Mouse (Mus musculus) small intestine, adult 2 months (tissue): ENCODE measurements around the gene Bcl2l11. TPM values are rescaled to one million over a fixed set of nuclear protein-coding genes. Genes with fewer than 3 reads are reported as not detected.

Experiments used
- H3K27ac ChIP-seq: fragments of 200-500 bp; 2 replicates; pipeline ENCODE4 v1.5.1; 2012; ENCODE audit warnings: low read depth, low read length, control low read depth, inconsistent platforms; ENCODE audit not compliant: insufficient read depth
- H3K27me3 ChIP-seq: fragments of 200-500 bp; 2 replicates; pipeline ENCODE4 v1.6.1; 2012; ENCODE audit warnings: mild to moderate bottlenecking, moderate library complexity, low read length, inconsistent platforms; ENCODE audit not compliant: control insufficient read depth, insufficient read depth
- H3K36me3 ChIP-seq: fragments of 200-500 bp; 2 replicates; pipeline ENCODE4 v1.6.1; 2012; ENCODE audit warnings: mild to moderate bottlenecking, low read length, control low read depth, inconsistent platforms; ENCODE audit not compliant: control insufficient read depth, insufficient read depth
- H3K4me1 ChIP-seq: fragments of 200-500 bp; 2 replicates; pipeline ENCODE4 v1.6.1; 2012; ENCODE audit warnings: low read length, inconsistent platforms, mixed read lengths; ENCODE audit not compliant: control insufficient read depth, insufficient read depth, insufficient read length
- H3K4me3 ChIP-seq: fragments of 200-500 bp; 2 replicates; pipeline ENCODE4 v1.5.1; 2012; ENCODE audit warnings: low read depth, mild to moderate bottlenecking, control low read depth, inconsistent platforms, low read length, moderate library complexity
- CTCF ChIP-seq: fragments of 200-500 bp; IDR thresholded peaks from 2 replicates; pipeline ENCODE4 v1.5.1; 2012; ENCODE audit warnings: low read depth, mild to moderate bottlenecking, control low read depth, inconsistent platforms, low read length, moderate library complexity, mixed read lengths; ENCODE audit not compliant: insufficient replicate concordance, insufficient read length; ENCODE audit errors: extremely low read depth
- POLR2A ChIP-seq: fragments of 200-500 bp; IDR thresholded peaks from 2 replicates; pipeline ENCODE4 v1.6.1; 2012; ENCODE audit warnings: low read depth, mild to moderate bottlenecking, control low read depth, inconsistent platforms, low read length, moderate library complexity
- WGBS: fragments of 180-500 bp; shearing (Covaris S2); methylation state at CpG from one replicate; pipeline ENCODE4 v1.1.7; 2018; 5-methylcytosine and 5-hydroxymethylcytosine counted together
- polyA plus RNA-seq: library from polyadenylated mRNA; depleted of rRNA; stranded (reverse); fragments of >200 nt; gene quantifications from 2 replicates; pipeline ENCODE4 v1.2.3, GENCODE M21; 2012

Bcl2l11 gene
- polyA plus RNA-seq, 1 experiment, result 7.4 TPM

DNA sequence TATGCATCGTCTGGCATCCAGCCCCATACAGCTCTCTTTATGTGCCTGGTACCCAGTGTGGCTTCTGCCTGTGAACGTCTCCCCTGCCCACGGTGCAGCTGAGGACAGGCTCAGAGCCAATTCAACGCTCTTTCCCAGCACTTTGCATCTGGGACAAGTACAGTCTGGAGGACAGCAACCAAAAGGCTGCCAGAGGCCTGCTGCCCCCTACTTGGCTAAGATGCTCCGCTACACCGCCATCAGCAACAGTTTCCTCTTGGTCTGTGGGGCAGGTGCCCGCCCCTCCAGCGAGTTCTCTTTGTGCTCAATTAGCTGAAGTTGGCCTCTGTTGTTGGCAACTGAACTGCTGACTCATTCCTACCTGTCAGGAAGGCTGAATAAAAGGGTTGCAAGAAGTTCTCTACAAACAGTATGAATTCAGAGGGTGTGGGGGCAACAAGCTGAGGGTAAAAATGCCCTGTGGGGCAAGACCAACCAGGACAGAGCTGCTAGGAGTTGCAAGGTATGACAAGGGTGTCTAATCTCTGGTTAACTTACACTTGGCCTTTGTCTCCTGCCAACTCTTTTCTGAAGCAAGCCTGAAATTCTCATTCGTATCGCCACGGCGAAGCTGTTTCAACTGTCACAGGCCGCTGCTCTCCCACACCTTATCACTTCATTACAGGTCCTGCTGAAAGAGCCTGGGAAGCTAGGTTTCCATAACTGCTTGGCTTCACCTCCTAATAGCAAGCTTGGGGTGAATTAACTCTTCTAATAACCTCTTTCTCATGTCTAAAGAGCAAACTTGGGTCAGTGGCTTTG is 41.0 kb downstream of the Bcl2l11 start:
- no peak for TF ChIP-seq POLR2A
- TF ChIP-seq CTCF, result no peak
- no peaks in the 10 kb centered on the region for H3K36me3 ChIP-seq
- H3K4me3 ChIP-seq, result no peak overlapping the region
- H3K27me3 ChIP-seq, result no peaks in the 10 kb centered on the region
- H3K4me1 ChIP-seq, result no peaks in the 10 kb centered on the region; the same call in 1 of the 2 replicates
- no peak overlapping the region for H3K27ac ChIP-seq
- 67% methylated on average over 13 of the region's 13 CpGs for WGBS

GRCm38 (mm10) chr2:128167930-128168329 is 42.1 kb downstream of the Bcl2l11 start:
- TF ChIP-seq CTCF (no peak), POLR2A (no peak)
- Histone ChIP-seq H3K4me1 (peaks cover 6% of the 10 kb centered on the region), H3K36me3 (no peaks in the 10 kb centered on the region), H3K4me3 (no peak overlapping the region), H3K27ac (no peak overlapping the region), H3K27me3 (no peaks in the 10 kb centered on the region)
- WGBS, result 93% methylated on average over 12 of the region's 12 CpGs

- WGBS, result 47% methylated on average over 5 of the region's 5 CpGs
- Histone ChIP-seq H3K27ac (no peak overlapping the region), H3K36me3 (no peaks in the 10 kb centered on the region), H3K4me3 (no peak overlapping the region), H3K27me3 (no peaks in the 10 kb centered on the region), H3K4me1 (peaks cover 10% of the 10 kb centered on the region)
- TF ChIP-seq POLR2A, result no peak
- TF ChIP-seq CTCF, result no peak
Measured at GRCm38 (mm10) chr2:128169486-128169885, 43.6 kb downstream of the Bcl2l11 start.

- TF ChIP-seq CTCF (no peak), POLR2A (no peak)
- Histone ChIP-seq H3K36me3 (no peaks in the 10 kb centered on the region), H3K27ac (no peak overlapping the region), H3K27me3 (no peaks in the 10 kb centered on the region), H3K4me3 (no peak overlapping the region), H3K4me1 (peaks cover 11% of the 10 kb centered on the region)
- 50% methylated on average over 11 of the region's 11 CpGs for WGBS
Measured at GRCm38 (mm10) chr2:128169972-128170371, 44.1 kb downstream of the Bcl2l11 start.

GRCm38 (mm10) chr2:128170614-128171013 is 44.8 kb downstream of the Bcl2l11 start:
- peaks cover 15% of the 10 kb centered on the region for H3K4me1 ChIP-seq
- no peak for TF ChIP-seq POLR2A
- TF ChIP-seq CTCF, result no peak
- no peaks in the 10 kb centered on the region for H3K36me3 ChIP-seq
- no peak overlapping the region for H3K4me3 ChIP-seq
- WGBS, result 95% methylated on average over 3 of the region's 3 CpGs
- H3K27ac ChIP-seq, result no peak overlapping the region
- H3K27me3 ChIP-seq, result no peaks in the 10 kb centered on the region

DNA sequence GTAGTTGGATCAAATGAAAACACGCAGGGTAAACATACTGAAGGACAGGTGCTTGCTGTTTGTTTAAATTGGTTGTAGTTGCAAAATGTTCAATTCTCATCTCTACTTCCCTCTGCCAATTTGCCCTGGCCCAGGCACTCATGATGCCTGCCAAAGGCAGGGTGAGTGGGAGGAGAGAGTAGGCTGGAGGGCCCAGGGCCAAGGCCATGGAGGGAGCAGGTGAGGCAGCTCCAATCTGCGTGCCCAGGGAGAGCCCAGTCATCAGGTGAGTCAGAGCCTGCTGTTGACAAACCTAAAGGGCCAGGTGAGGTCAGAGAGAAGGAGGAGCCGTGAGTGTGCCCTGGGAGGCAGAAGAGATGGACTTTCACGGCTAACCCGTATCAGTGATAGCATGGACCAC is 46.4 kb downstream of the Bcl2l11 start:
- Histone ChIP-seq H3K4me1 (peaks cover 15% of the 10 kb centered on the region), H3K4me3 (no peak overlapping the region), H3K27ac (no peak overlapping the region), H3K36me3 (no peaks in the 10 kb centered on the region), H3K27me3 (no peaks in the 10 kb centered on the region)
- 33% methylated on average over 5 of the region's 5 CpGs for WGBS
- no peak for TF ChIP-seq POLR2A

GRCm38 (mm10) chr2:128174176-128174575 is 48.3 kb downstream of the Bcl2l11 start:
- Histone ChIP-seq H3K4me3 (no peak overlapping the region), H3K4me1 (peaks cover 15% of the 10 kb centered on the region), H3K27ac (no peak overlapping the region), H3K36me3 (no peaks in the 10 kb centered on the region), H3K27me3 (no peaks in the 10 kb centered on the region)
- WGBS, result 51% methylated on average over 5 of the region's 5 CpGs
- TF ChIP-seq POLR2A (no peak), CTCF (no peak)
